Mouse (Mus musculus): ENCODE data around the gene Serpinb9d.
"Not testable (repeated sequence)": the region's sequence is repeated elsewhere in the genome, so short reads cannot be mapped to it uniquely, and the experiment has no call there.

Serpinb9d gene

GRCm38 (mm10) chr13:33192659-33193058 is at the start of gene Serpinb9d:
Gene Serpinb9d (plus strand): TSS chr13:33192959.
- no peak for DNase-seq (ENCODE audit: low spot score in 2 of 2)

- DNase-seq (ENCODE audit: low spot score in 2 of 2): no peak
Observed at GRCm38 (mm10) chr13:33159642-33160041, 33.1 kb upstream of the Serpinb9d start, which contains the start of gene Serpinb9c. Gene Serpinb9c (minus strand): TSS chr13:33159742.

GRCm38 (mm10) chr13:33190486-33190885 is 2.3 kb upstream of the Serpinb9d start:
- not testable (repeated sequence) for DNase-seq (ENCODE audit: low spot score in 2 of 2)

GRCm38 (mm10) chr13:33199740-33200139 is 7.0 kb downstream of the Serpinb9d start:
- DNase-seq (ENCODE audit: low spot score in 2 of 2): no peak

GRCm38 (mm10) chr13:33249312-33249711 is 56.6 kb downstream of the Serpinb9d start, which contains the start of gene Serpinb9e:
Gene Serpinb9e (plus strand): TSS chr13:33249612.
- DNase-seq (ENCODE audit: low spot score in 2 of 2): not testable (repeated sequence)
